Mouse (Mus musculus) limb, embryonic 12.5 days (tissue): Measurements from ENCODE around the gene Lamb3. TPM values are rescaled to one million over a fixed set of nuclear protein-coding genes. Genes with fewer than 3 reads are reported as not detected.
A peak's percentile ranks its signal among the peaks of the same experiment; 100 is the strongest.

Experiments
- ATAC-seq: fragments of 200-750 bp; cut with Nextera tagmentation; 2 replicates; pipeline ENCODE4 v1.8.0; 2017; ENCODE audit warnings: low read depth, moderate TSS enrichment; ENCODE audit not compliant: insufficient number of reproducible peaks, insufficient read depth, low FRiP score, low TSS enrichment
- H3K27ac ChIP-seq: fragments of 300-500 bp; sonication (generic); 2 replicates; pipeline ENCODE4 v1.5.1; 2016; ENCODE audit warnings: mild to moderate bottlenecking, moderate library complexity
- H3K27me3 ChIP-seq: fragments of 300-500 bp; sonication (generic); 2 replicates; pipeline ENCODE4 v1.6.1; 2016; ENCODE audit warnings: mild to moderate bottlenecking, moderate library complexity
- H3K36me3 ChIP-seq: fragments of 300-500 bp; sonication (generic); 2 replicates; pipeline ENCODE4 v1.6.1; 2016; ENCODE audit warnings: mild to moderate bottlenecking, moderate library complexity
- H3K4me1 ChIP-seq: fragments of 300-500 bp; sonication (generic); replicated peaks from 2 replicates; pipeline ENCODE4 v1.6.1; 2016
- H3K4me2 ChIP-seq: fragments of 300-500 bp; sonication (generic); 2 replicates; pipeline ENCODE4 v1.6.1; 2016; ENCODE audit warnings: mild to moderate bottlenecking, moderate library complexity
- H3K4me3 ChIP-seq: fragments of 300-500 bp; sonication (generic); replicated peaks from 2 replicates; pipeline ENCODE4 v1.5.1; 2016; ENCODE audit warnings: mild to moderate bottlenecking
- H3K9ac ChIP-seq: fragments of 300-500 bp; sonication (generic); replicated peaks from 2 replicates; pipeline ENCODE4 v1.6.1; 2016; ENCODE audit warnings: mild to moderate bottlenecking, moderate library complexity
- H3K9me3 ChIP-seq: fragments of 300-500 bp; sonication (generic); 2 replicates; pipeline ENCODE4 v1.6.1; 2016; ENCODE audit warnings: mild to moderate bottlenecking, moderate library complexity
- WGBS: fragments of 180-500 bp; shearing (Covaris S2); methylation state at CpG from one replicate; pipeline ENCODE4 v1.1.7; 2016; 5-methylcytosine and 5-hydroxymethylcytosine counted together
- polyA plus RNA-seq: library from polyadenylated mRNA; unstranded; fragments of >200 nt; fragmentation: Nextera tagmentation; extraction: Ambion mirVana; gene quantifications from 2 replicates; pipeline ENCODE4 v1.2.1, GENCODE M21; 2016

The Lamb3 gene
- polyA plus RNA-seq, 1 experiment from 2014 or later, result 2.2 TPM

DNA sequence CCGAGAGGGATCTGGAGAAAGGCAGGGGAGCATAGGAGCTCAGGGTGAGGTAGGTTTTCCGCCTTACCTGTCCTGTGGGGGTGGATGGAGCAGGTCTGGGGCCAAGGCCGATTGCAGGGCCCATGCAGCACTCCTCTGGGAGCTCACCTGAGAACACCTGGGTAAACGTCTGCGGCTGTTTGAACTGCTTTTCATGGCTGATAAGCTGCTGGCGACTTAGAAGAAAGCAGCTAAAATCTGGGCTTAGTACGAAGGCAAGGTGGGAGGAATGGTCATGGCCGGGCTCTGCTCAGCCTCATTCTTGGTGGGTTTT is 94.5 kb downstream of the Lamb3 start:
- Histone ChIP-seq H3K9me3 (no peaks in the 10 kb centered on the region), H3K4me1 (peaks cover 10% of the 10 kb centered on the region), H3K36me3 (no peaks in the 10 kb centered on the region), H3K27ac (no peak overlapping the region), H3K27me3 (0 out of 2 replicates have a peak, but pooled peaks cover 5% of the 10 kb centered on the region), H3K4me3 (no peak overlapping the region), H3K4me2 (no peak overlapping the region), H3K9ac (no peak overlapping the region)
- ATAC-seq, result no peak
- 56% methylated on average over 8 of the region's 8 CpGs for WGBS

DNA sequence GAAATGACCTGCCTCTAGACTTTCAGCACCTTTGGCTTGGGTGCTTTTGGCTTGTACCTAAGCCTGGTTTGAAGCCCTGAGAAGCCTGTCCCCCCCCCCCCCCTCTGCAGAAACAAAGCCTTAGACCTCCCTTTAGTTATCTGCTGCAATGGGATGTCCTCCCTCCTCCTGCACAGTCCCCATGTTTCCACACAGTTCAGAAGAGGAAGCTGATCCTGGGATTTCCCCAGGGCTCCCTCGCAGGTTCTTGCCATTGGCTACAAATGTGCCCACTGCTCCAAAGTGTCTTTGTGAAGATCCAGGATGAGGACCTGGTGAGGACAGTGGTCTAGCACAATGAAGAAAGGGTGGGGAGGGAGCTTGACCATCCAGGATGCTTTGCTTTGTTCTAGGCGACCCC is 95.6 kb downstream of the Lamb3 start:
- no peak for ATAC-seq
- H3K9ac ChIP-seq, result no peak overlapping the region
- H3K27ac ChIP-seq, result no peak overlapping the region
- no peaks in the 10 kb centered on the region for H3K36me3 ChIP-seq
- H3K4me3 ChIP-seq, result no peak overlapping the region
- H3K4me1 ChIP-seq, result peaks cover 10% of the 10 kb centered on the region
- H3K4me2 ChIP-seq, result no peak overlapping the region
- WGBS, result 85% methylated on average over 2 of the region's 2 CpGs
- H3K9me3 ChIP-seq, result no peaks in the 10 kb centered on the region
- H3K27me3 ChIP-seq, result 0 out of 2 replicates have a peak, but pooled peaks cover 5% of the 10 kb centered on the region

DNA sequence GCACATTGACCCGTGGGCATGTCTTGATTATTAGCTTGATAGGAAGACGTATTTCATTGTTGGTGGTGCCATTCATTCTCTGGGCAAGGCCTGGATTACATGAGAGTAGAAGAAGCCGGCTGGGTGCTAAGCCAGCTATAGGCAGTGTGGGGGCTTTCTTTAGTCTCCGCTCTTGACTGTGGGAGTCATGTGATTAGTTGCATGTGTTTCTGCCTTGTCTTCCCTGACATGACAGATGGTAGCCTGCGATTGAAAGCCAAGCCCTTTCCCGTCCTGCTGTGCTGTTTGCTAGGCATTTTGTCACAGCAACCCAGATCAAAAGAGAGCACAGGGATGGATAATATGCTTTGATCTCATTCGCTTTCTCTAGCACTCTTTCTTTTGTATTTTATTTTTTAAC is 97.9 kb downstream of the Lamb3 start:
- Histone ChIP-seq H3K36me3 (no peaks in the 10 kb centered on the region), H3K9me3 (no peaks in the 10 kb centered on the region), H3K27ac (no peak overlapping the region), H3K4me2 (no peak overlapping the region), H3K27me3 (0 out of 2 replicates have a peak, but pooled peaks cover 5% of the 10 kb centered on the region), H3K9ac (no peak overlapping the region), H3K4me1 (peaks cover 10% of the 10 kb centered on the region), H3K4me3 (no peak overlapping the region)
- WGBS, result 21% methylated on average over 7 of the region's 7 CpGs
- no peak for ATAC-seq

DNA sequence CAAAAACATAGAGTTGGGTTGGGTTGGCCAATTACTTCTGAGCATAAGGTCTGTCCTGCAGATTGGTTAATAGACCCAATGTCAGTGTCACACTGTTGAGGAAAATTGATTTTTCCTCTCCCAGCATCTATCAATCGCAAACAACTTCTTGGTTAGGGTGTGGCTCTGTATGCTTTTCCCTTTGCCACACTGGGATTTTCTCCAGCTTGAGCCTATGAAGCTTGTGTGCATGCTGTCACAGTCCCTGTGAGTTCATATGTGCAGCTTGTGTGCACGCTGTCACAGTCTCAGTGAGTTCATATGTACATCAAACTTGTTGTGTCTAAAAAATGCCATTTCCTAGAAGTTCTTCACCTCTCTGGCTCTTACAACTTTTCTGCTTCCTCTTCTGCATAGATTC is 99.3 kb downstream of the Lamb3 start:
- H3K4me2 ChIP-seq, result no peak overlapping the region
- H3K4me3 ChIP-seq, result no peak overlapping the region
- H3K27ac ChIP-seq, result no peak overlapping the region
- H3K9ac ChIP-seq, result no peak overlapping the region
- 91% methylated on average over 2 of the region's 2 CpGs for WGBS
- peaks cover 3% of the 10 kb centered on the region for H3K4me1 ChIP-seq
- no peaks in the 10 kb centered on the region for H3K9me3 ChIP-seq
- no peak for ATAC-seq
- no peaks in the 10 kb centered on the region for H3K36me3 ChIP-seq
- 0 out of 2 replicates have a peak, but pooled peaks cover 1% of the 10 kb centered on the region for H3K27me3 ChIP-seq

DNA sequence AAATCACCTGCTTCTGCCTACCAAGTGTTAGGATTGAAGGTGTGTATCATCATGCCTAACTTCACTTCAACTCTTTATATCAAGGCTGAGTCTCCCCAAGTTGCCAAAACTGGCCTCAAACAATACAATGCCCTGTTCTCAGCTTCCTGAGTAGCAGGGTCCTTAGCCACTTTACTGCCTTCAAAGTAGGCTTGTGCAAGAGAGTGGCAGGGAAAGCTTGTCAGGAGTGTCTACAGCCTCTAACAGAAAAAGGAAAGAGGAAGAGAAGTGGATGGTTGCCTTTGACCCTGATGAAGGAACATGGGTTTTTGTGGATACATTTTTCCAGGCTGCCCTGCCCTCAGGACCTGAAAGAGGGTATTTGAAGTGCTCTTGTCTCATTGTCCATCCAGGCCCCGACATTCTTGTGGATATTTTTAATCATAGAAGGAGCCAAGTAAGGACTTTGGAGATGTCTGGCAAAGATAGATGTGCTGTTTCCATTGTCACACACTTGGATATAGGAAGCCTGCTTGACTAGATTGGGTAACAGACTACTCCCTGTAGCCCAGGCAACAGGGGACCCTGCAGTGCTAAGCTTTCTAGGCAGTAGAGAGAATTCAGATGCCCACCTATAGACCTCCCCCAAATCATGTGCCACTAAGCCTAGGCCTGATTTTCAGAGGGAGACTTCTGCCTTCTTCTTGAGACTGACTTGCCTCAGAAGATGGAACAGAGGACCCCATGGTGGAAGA is 102.5 kb downstream of the Lamb3 start:
- 80% methylated on average over 1 of the region's 1 CpGs for WGBS
- Histone ChIP-seq H3K27ac (no peak overlapping the region), H3K36me3 (no peaks in the 10 kb centered on the region), H3K4me3 (no peak overlapping the region), H3K4me2 (no peak overlapping the region), H3K9ac (no peak overlapping the region), H3K4me1 (peaks cover 5% of the 10 kb centered on the region), H3K27me3 (no peaks in the 10 kb centered on the region), H3K9me3 (no peaks in the 10 kb centered on the region)
- no peak for ATAC-seq

DNA sequence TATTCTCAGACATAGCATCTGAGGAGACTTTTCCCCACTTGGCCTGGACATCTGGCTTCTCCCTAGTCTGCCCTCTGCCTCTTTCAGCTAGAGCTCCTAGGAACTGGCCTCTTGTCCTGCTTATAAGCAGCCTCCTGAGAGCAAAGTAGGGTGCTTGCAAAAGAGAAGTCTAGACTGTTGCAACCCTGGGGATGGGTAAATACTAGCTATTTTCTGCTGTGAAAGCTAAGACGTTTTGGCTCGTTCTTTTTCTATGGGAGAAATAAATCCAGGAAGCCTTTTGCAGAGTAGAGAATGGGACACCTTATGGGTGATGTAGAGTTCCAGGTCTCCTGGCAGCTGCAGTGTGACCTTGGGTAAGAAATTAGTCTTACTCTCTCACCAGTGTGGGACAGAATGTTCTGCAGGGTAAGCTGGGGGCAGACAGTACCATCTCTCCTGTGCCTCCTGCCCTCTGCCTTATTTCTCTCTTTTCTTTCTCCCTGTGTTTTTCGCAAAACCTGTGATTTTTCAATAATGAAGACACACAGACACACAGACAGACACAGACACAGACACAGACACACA is 103.1 kb downstream of the Lamb3 start:
- Histone ChIP-seq H3K4me3 (no peak overlapping the region), H3K4me2 (no peak overlapping the region), H3K27me3 (no peaks in the 10 kb centered on the region), H3K27ac (no peak overlapping the region), H3K9ac (no peak overlapping the region), H3K4me1 (peaks cover 5% of the 10 kb centered on the region), H3K9me3 (no peaks in the 10 kb centered on the region), H3K36me3 (no peaks in the 10 kb centered on the region)
- 90% methylated on average over 3 of the region's 3 CpGs for WGBS
- ATAC-seq, result no peak

DNA sequence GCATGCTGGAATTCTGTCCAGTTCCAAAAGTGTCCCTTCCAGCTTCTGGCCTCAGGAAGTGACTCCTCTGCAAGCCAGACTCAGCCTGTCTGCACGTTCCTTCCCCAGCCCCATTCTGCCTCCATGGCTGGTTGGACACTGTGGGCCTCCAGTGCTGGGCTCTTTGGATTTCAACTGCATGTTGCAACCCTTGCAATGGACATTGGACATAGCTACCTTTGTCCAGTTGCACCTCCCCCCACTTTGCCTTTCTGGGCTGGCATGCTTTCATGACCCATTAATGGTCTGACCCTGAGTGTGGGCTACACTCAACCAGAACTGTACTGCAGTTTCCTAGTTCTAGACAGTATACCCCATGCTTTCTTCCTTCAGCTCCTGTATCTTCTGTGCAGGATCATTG is 104.1 kb downstream of the Lamb3 start:
- Histone ChIP-seq H3K9ac (no peak overlapping the region), H3K27ac (no peak overlapping the region), H3K9me3 (no peaks in the 10 kb centered on the region), H3K4me3 (no peak overlapping the region), H3K4me1 (peaks cover 5% of the 10 kb centered on the region), H3K36me3 (no peaks in the 10 kb centered on the region), H3K4me2 (no peak overlapping the region), H3K27me3 (no peaks in the 10 kb centered on the region)
- 70% methylated on average over 1 of the region's 1 CpGs for WGBS
- ATAC-seq, result no peak

DNA sequence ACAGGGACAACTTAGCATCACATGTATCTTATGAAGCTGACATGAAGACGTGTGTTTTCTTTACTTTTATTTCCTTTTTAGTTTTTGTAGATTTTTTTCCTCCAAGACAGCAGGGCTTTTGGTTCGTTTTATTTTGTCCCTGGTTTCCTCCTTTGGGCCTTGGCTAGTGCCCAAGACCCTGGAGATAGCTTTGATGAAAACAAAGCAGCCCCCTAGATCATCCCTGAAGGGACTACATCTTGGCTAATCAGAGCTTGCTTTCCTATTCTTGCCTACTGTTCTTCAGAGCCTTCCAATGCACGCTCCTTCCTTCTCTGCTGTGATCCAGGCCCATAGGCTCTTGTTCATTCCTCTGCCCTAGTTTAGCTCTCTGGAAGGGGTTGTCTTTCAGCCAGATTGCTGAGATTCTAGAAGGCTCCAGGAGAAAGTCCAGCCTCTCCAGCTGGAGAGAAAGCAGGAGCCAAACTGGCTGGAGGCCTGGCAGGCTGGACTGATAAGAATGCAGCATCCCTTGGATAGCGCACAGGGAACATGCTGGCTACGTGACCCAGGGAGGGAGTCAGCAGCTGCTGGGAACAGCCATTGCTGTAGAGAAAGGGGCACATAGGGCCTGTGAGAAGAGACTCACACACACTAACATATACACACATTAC is 108.3 kb downstream of the Lamb3 start:
- H3K4me2 ChIP-seq, result no peak overlapping the region
- H3K4me1 ChIP-seq, result peaks cover 5% of the 10 kb centered on the region
- H3K9me3 ChIP-seq, result no peaks in the 10 kb centered on the region
- H3K36me3 ChIP-seq, result no peaks in the 10 kb centered on the region
- ATAC-seq, result no peak
- no peaks in the 10 kb centered on the region for H3K27me3 ChIP-seq
- 81% methylated on average over 5 of the region's 5 CpGs for WGBS
- H3K9ac ChIP-seq, result no peak overlapping the region
- H3K27ac ChIP-seq, result no peak overlapping the region
- H3K4me3 ChIP-seq, result no peak overlapping the region

DNA sequence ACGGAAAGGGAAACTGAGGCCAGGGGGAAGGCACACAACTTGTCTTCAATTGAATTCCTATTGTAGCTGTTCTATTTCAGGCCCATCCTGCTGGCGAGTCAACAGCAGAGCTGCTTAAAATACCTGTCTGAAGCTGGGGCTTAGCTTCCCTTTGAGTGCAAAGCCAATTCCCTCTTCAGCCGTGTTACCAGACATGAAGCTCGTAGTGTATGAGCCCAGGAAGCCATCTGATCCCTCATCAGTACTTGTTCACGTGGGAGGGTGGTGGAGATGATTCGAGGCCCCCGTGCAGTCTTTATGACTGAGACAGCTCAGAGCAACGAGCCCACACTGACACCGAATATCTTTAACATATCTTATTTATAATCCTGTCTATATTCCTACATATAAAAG is 108.9 kb downstream of the Lamb3 start:
- H3K9me3 ChIP-seq, result no peaks in the 10 kb centered on the region
- no peak for ATAC-seq
- no peaks in the 10 kb centered on the region for H3K27me3 ChIP-seq
- H3K4me3 ChIP-seq, result no peak overlapping the region
- H3K27ac ChIP-seq, result no peak overlapping the region
- no peaks in the 10 kb centered on the region for H3K36me3 ChIP-seq
- no peak overlapping the region for H3K9ac ChIP-seq
- H3K4me2 ChIP-seq, result no peak overlapping the region
- peaks cover 5% of the 10 kb centered on the region for H3K4me1 ChIP-seq
- 76% methylated on average over 9 of the region's 9 CpGs for WGBS

DNA sequence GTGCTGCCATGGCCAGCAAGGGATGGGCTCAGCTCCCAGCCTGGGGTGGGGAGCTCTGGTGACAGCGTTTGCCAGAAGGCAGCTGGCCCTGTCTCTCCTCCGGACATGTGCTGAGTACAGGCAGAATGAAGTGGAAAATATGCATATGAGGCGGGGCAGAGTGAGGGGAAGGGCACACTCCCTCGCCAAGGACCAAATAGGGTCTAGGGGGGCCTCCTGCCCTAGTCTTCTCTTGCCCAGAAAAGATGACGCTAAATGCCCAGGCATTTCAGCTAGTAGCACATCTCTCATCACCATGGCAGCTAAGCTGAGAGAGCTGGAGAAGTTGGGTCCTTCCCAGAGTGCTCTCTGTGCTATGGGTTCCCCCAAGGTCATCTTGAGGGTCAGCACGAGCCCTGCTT is 109.7 kb downstream of the Lamb3 start:
- 0 out of 2 replicates have a peak, but pooled peaks have one; percentile 47 for ATAC-seq
- no peak overlapping the region for H3K4me3 ChIP-seq
- no peak overlapping the region for H3K4me2 ChIP-seq
- H3K36me3 ChIP-seq, result no peaks in the 10 kb centered on the region
- H3K27ac ChIP-seq, result no peak overlapping the region
- no peaks in the 10 kb centered on the region for H3K27me3 ChIP-seq
- H3K9me3 ChIP-seq, result no peaks in the 10 kb centered on the region
- peaks cover 5% of the 10 kb centered on the region for H3K4me1 ChIP-seq
- WGBS, result 53% methylated on average over 6 of the region's 6 CpGs
- no peak overlapping the region for H3K9ac ChIP-seq

DNA sequence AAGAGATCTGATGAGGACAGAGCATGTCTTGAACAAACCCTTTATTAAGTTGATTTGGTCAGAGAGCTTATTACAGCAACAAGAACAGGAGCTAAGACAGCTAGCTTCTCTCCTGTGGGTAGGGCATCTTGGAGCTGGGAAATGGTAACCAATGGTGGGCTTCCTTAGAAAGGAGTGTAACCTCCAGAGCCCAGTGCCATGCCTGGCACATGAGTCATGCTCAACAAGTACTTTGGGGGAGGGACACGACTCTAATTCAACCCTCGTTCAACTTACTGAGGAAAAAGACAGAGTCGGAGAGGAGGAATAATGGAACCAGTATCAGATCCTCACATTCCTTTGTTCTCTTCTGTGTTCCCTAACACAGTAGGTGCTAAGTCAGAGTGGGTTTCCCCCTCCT is 112.2 kb downstream of the Lamb3 start:
- ATAC-seq, result no peak
- Histone ChIP-seq H3K27ac (no peak overlapping the region), H3K27me3 (no peaks in the 10 kb centered on the region), H3K4me2 (no peak overlapping the region), H3K4me1 (no peaks in the 10 kb centered on the region; the same call in 1 of the 2 replicates), H3K9ac (no peak overlapping the region), H3K4me3 (no peak overlapping the region), H3K36me3 (no peaks in the 10 kb centered on the region), H3K9me3 (no peaks in the 10 kb centered on the region)
- WGBS, result 79% methylated on average over 3 of the region's 3 CpGs
